Mouse (Mus musculus) monocyte, adult 2 months (primary cell): ENCODE data around the gene Fmnl1.

ENCODE experiments used
- DNase-seq, 2 experiments: peaks; one replicate each; pipeline ENCODE4 v3.0.0; 2022; ENCODE audit warnings: low spot score in 2 of 2, low read depth in 1 of 2

Gene Fmnl1

GRCm38 (mm10) chr11:103160738-103161137, 10.2 kb upstream of the Fmnl1 start:
- DNase-seq: no peak

GRCm38 (mm10) chr11:103161449-103161848, 9.5 kb upstream of the Fmnl1 start:
- DNase-seq: no peak

- peak in 1 of 2 experiments; percentile 55 for DNase-seq
These were observed 8.8 kb upstream of the Fmnl1 start for GRCm38 (mm10) chr11:103162132-103162531.

GRCm38 (mm10) chr11:103164391-103164790, 6.5 kb upstream of the Fmnl1 start:
- no peak for DNase-seq

- peak in 1 of 2 experiments; percentile 66 for DNase-seq
These were observed 2.1 kb upstream of the Fmnl1 start for GRCm38 (mm10) chr11:103168690-103169390.

- no peak for DNase-seq
These were observed 1.2 kb upstream of the Fmnl1 start for GRCm38 (mm10) chr11:103169664-103170063.

GRCm38 (mm10) chr11:103170111-103170493, 805 bp upstream of the Fmnl1 start:
- no peak for DNase-seq

- no peak for DNase-seq
These were observed 346 bp downstream of the Fmnl1 start for GRCm38 (mm10) chr11:103171286-103171620.

- peak in 1 of 2 experiments; percentile 48 for DNase-seq
These were observed 940 bp downstream of the Fmnl1 start for GRCm38 (mm10) chr11:103171703-103172391.

GRCm38 (mm10) chr11:103172392-103173040, 1.6 kb downstream of the Fmnl1 start:
- no peak for DNase-seq

GRCm38 (mm10) chr11:103173041-103173770, 2.3 kb downstream of the Fmnl1 start:
- DNase-seq: peak in 1 of 2 experiments; percentile 55

GRCm38 (mm10) chr11:103173771-103174344, 3.0 kb downstream of the Fmnl1 start:
- no peak for DNase-seq

GRCm38 (mm10) chr11:103174411-103174832, 3.5 kb downstream of the Fmnl1 start:
- peak in 1 of 2 experiments; percentile 45 for DNase-seq

- DNase-seq: peak in 1 of 2 experiments; percentile 82
These were observed 4.0 kb downstream of the Fmnl1 start for GRCm38 (mm10) chr11:103174891-103175391.

GRCm38 (mm10) chr11:103175688-103176442, 5.0 kb downstream of the Fmnl1 start:
- no peak for DNase-seq

- DNase-seq: no peak
These were observed 5.6 kb downstream of the Fmnl1 start for GRCm38 (mm10) chr11:103176510-103176909.

- DNase-seq: no peak
These were observed 6.3 kb downstream of the Fmnl1 start for GRCm38 (mm10) chr11:103177216-103177615.

- DNase-seq: peak; percentile 83 to 86
These were observed 7.0 kb downstream of the Fmnl1 start for GRCm38 (mm10) chr11:103177815-103178485.

GRCm38 (mm10) chr11:103178748-103179147, 7.8 kb downstream of the Fmnl1 start:
- no peak for DNase-seq

GRCm38 (mm10) chr11:103180426-103180825, 9.5 kb downstream of the Fmnl1 start:
- DNase-seq: no peak
